ENCODE assay signal across 26 mouse cellular contexts in genomic region chr15:88680931-88681330, GRCm38 (mm10). TPM values are rescaled to one million over a fixed set of nuclear protein-coding genes. Genes with fewer than 3 reads are reported as not detected.
DNase-seq lines count a peak whose midpoint lies in the region; ATAC-seq lines count a peak whose summit lies in the region.
"Had no signal": no experiment of that assay in that cellular context is flagged by ENCODE, and none has a peak within 500 bp of the region (broad histone marks: within the 10 kb centered on the region; RNA-seq: fewer than 3 reads in every experiment).

No protein-coding gene starts in this region.

- H3K4me1 ChIP-seq in forebrain, embryonic 14.5 days (ENCODE audit: control insufficient read depth, insufficient read depth, low read length), result peaks cover 2% of the 10 kb centered on the region; the same call in 1 of the 2 replicates
- no peaks in the 10 kb centered on the region for H3K4me1 ChIP-seq in forebrain, embryonic 11.5 days (replicated peaks; ENCODE audit: control insufficient read depth, insufficient read depth, low read length)
- H3K4me1 ChIP-seq in lung, embryonic 16.5 days (replicated peaks; ENCODE audit: control insufficient read depth, insufficient read depth, low read length), result no peaks in the 10 kb centered on the region
- H3K4me1 ChIP-seq in liver, embryonic 12.5 days, result no peaks in the 10 kb centered on the region
- H3K4me1 ChIP-seq: embryonic facial prominence, embryonic 15.5 days; limb, embryonic 13.5 days; liver, embryonic 13.5 days; midbrain, embryonic 10.5 days; neural tube, embryonic 15.5 days had no signal

- WGBS in forebrain, embryonic 14.5 days, result 66% methylated on average over 5 of the region's 5 CpGs
- 84% methylated on average over 5 of the region's 5 CpGs for WGBS in forebrain, embryonic 11.5 days
- 62% methylated on average over 5 of the region's 5 CpGs for WGBS in lung, embryonic 16.5 days
- 56% methylated on average over 5 of the region's 5 CpGs for WGBS in liver, embryonic 12.5 days (ENCODE audit: insufficient replicate concordance)

- H3K4me2 ChIP-seq in forebrain, embryonic 14.5 days (ENCODE audit: low read length), result no peak overlapping the region
- no peak overlapping the region for H3K4me2 ChIP-seq in forebrain, embryonic 11.5 days (ENCODE audit: low read depth, low read length, severe bottlenecking)
- H3K4me2 ChIP-seq in lung, embryonic 16.5 days (ENCODE audit: low read depth, low read length), result no peak overlapping the region
- H3K4me2 ChIP-seq in liver, embryonic 12.5 days, result no peak overlapping the region
- H3K4me2 ChIP-seq: embryonic facial prominence, embryonic 15.5 days; limb, embryonic 13.5 days; liver, embryonic 13.5 days; lung, embryonic 14.5 days; neural tube, embryonic 15.5 days had no signal

- H3K4me3 ChIP-seq in forebrain, embryonic 14.5 days (ENCODE audit: low read depth, low read length), result no peak overlapping the region
- no peak overlapping the region for H3K4me3 ChIP-seq in forebrain, embryonic 11.5 days (ENCODE audit: low read depth, low read length)
- H3K4me3 ChIP-seq in lung, embryonic 16.5 days (ENCODE audit: low read length), result no peak overlapping the region
- no peak overlapping the region for H3K4me3 ChIP-seq in liver, embryonic 12.5 days
- H3K4me3 ChIP-seq: embryonic facial prominence, embryonic 15.5 days; heart, embryonic 10.5 days; layer of hippocampus, adult 2 months; limb, embryonic 13.5 days; liver, embryonic 13.5 days; midbrain, embryonic 10.5 days; neural tube, embryonic 15.5 days had no signal

- no peak overlapping the region for H3K9ac ChIP-seq in forebrain, embryonic 14.5 days (ENCODE audit: low read length)
- H3K9ac ChIP-seq in forebrain, embryonic 11.5 days (ENCODE audit: low read length), result no peak overlapping the region
- H3K9ac ChIP-seq in lung, embryonic 16.5 days (ENCODE audit: low read length), result no peak overlapping the region
- no peak overlapping the region for H3K9ac ChIP-seq in liver, embryonic 12.5 days
- H3K9ac ChIP-seq: embryonic facial prominence, embryonic 15.5 days; limb, embryonic 13.5 days; liver, embryonic 13.5 days; lung, embryonic 14.5 days; neural tube, embryonic 15.5 days had no signal

- H3K27me3 ChIP-seq in forebrain, embryonic 14.5 days (replicated peaks; ENCODE audit: control insufficient read depth, insufficient read depth, low read length), result no peaks in the 10 kb centered on the region
- no peaks in the 10 kb centered on the region for H3K27me3 ChIP-seq in forebrain, embryonic 11.5 days (ENCODE audit: control insufficient read depth, insufficient read depth, low read length)
- no peaks in the 10 kb centered on the region for H3K27me3 ChIP-seq in lung, embryonic 16.5 days (ENCODE audit: control insufficient read depth, insufficient read depth, low read depth, low read length)
- no peaks in the 10 kb centered on the region for H3K27me3 ChIP-seq in liver, embryonic 12.5 days (replicated peaks)
- H3K27me3 ChIP-seq: embryonic facial prominence, embryonic 15.5 days; limb, embryonic 13.5 days; liver, embryonic 13.5 days; neural tube, embryonic 15.5 days had no signal

- ATAC-seq in forebrain, embryonic 14.5 days, result no peak
- ATAC-seq in forebrain, embryonic 11.5 days (replicated peaks; ENCODE audit: low FRiP score), result no peak
- 0 out of 2 replicates have a peak, but pooled peaks have one; percentile 23 for ATAC-seq in lung, embryonic 16.5 days (ENCODE audit: low read depth)
- no peak for ATAC-seq in liver, embryonic 12.5 days
- ATAC-seq: hindbrain, embryonic 16.5 days; intestine, embryonic 16.5 days had no signal

- peaks cover 18% of the 10 kb centered on the region; the same call in 1 of the 2 replicates for H3K36me3 ChIP-seq in forebrain, embryonic 14.5 days (ENCODE audit: control insufficient read depth, insufficient read depth, low read length)
- H3K36me3 ChIP-seq in forebrain, embryonic 11.5 days (ENCODE audit: control insufficient read depth, insufficient read depth, low read length), result no peaks in the 10 kb centered on the region; the same call in 1 of the 2 replicates
- peaks cover 6% of the 10 kb centered on the region for H3K36me3 ChIP-seq in lung, embryonic 16.5 days (ENCODE audit: control insufficient read depth, insufficient read depth, low read length)
- H3K36me3 ChIP-seq in liver, embryonic 12.5 days, result peaks cover 16% of the 10 kb centered on the region

- DNase-seq in cerebellum, adult 18-20 months, result peak; percentile 35 to 42
- no peak for DNase-seq in cerebellum, adult 11 months
- peak; percentile 37 for DNase-seq in forebrain, embryonic 14.5 days (ENCODE audit: low spot score)
- DNase-seq in forebrain, embryonic 11.5 days (ENCODE audit: low spot score), result no peak
- DNase-seq in lung, postnatal 14 days, result no peak
- no peak for DNase-seq in right cerebral cortex, adult 2 months (ENCODE audit: low spot score in 2 of 2)
- DNase-seq: adrenal gland, adult 8-10 months; gastrocnemius, postnatal 36 days; kidney, postnatal 25 days; layer of hippocampus, postnatal 36 days; liver, embryonic 13.5 days; lung, embryonic 14.5 days; right cerebral cortex, adult 18-20 months; thymus, adult 18-20 months; thymus, postnatal 36 days had no signal

- H3K9me3 ChIP-seq in forebrain, embryonic 14.5 days (replicated peaks; ENCODE audit: control insufficient read depth, low read length), result no peaks in the 10 kb centered on the region
- no peaks in the 10 kb centered on the region for H3K9me3 ChIP-seq in forebrain, embryonic 11.5 days (ENCODE audit: control insufficient read depth, low read length)
- H3K9me3 ChIP-seq in lung, embryonic 16.5 days (ENCODE audit: control insufficient read depth, low read length), result no peaks in the 10 kb centered on the region
- no peaks in the 10 kb centered on the region for H3K9me3 ChIP-seq in liver, embryonic 12.5 days (replicated peaks)
- H3K9me3 ChIP-seq: embryonic facial prominence, embryonic 15.5 days; heart, embryonic 10.5 days; limb, embryonic 13.5 days; liver, embryonic 13.5 days; midbrain, embryonic 10.5 days; neural tube, embryonic 15.5 days had no signal

- no peak overlapping the region for H3K27ac ChIP-seq in forebrain, embryonic 14.5 days (ENCODE audit: low read depth, low read length)
- no peak overlapping the region for H3K27ac ChIP-seq in forebrain, embryonic 11.5 days (ENCODE audit: low read depth, low read length)
- no peak overlapping the region for H3K27ac ChIP-seq in lung, embryonic 16.5 days (ENCODE audit: low read length)
- H3K27ac ChIP-seq in liver, embryonic 12.5 days, result no peak overlapping the region
- H3K27ac ChIP-seq: embryonic facial prominence, embryonic 15.5 days; heart, embryonic 10.5 days; layer of hippocampus, adult 2 months; limb, embryonic 13.5 days; liver, embryonic 13.5 days; macrophage; midbrain, embryonic 10.5 days; neural tube, embryonic 15.5 days had no signal

RNA-seq across cellular contexts. Expression of gene Brd1, which starts 53.1 kb away (rescaled TPM):
- 27.0 and 27.9 TPM in 2 replicates for polyA plus RNA-seq in forebrain, embryonic 14.5 days (2014; fragmentation: Nextera tagmentation; extraction: Ambion mirVana)
- polyA plus RNA-seq in forebrain, embryonic 11.5 days (2014; fragmentation: Nextera tagmentation; extraction: Ambion mirVana), result 29.0 TPM in 2 replicates
- polyA plus RNA-seq in lung, embryonic 16.5 days (2015; fragmentation: Nextera tagmentation; extraction: Ambion mirVana), result 17.7 and 19.0 TPM in 2 replicates
- polyA plus RNA-seq in liver, embryonic 12.5 days (2016; fragmentation: Nextera tagmentation; extraction: Ambion mirVana), result 8.2 and 8.9 TPM in 2 replicates

Comparison
In these comparisons a context has a peak if more than half of its experiments do, and no peak if none do; other contexts are left out.
1. DNase-seq: peak in cerebellum, adult 18-20 months (2 of 2) and forebrain, embryonic 14.5 days (single experiment); none in cerebellum, adult 11 months (single experiment), forebrain, embryonic 11.5 days (single experiment), lung, postnatal 14 days (single experiment) and right cerebral cortex, adult 2 months (0 of 2).